Mouse (Mus musculus): ENCODE results near the gene Fry. TPM values are rescaled to one million over a fixed set of nuclear protein-coding genes. Genes with fewer than 3 reads are reported as not detected.
A peak's percentile ranks its signal among the peaks of the same experiment; 100 is the strongest.

Gene Fry
- total and polyA plus RNA-seq, 3 experiments, result 1.9 to 2.3 TPM; not detected in 1

DNA sequence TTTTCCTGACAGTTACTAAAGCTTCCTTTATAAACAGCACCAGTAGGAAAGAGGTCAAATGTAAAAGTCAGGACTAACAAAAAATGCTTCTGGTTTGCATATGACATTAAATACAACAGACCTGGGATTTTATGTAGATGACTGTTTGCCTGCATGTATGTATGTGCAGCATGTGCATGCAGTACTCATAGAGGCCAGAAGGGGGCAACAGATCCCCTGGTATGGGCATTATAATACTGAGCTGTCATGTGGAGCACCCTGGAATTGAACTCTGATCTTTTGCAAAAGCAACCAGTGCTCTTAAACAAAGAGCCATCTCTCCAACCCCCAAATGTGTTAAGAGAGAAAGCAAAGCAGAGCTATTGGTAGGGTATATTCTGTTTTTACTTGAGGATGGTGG is 296.4 kb downstream of the Fry start:
- Histone ChIP-seq H3K9ac (ENCODE audit: control insufficient read depth, low read depth, low read length, poor library complexity, severe bottlenecking) (no peak overlapping the region), H3K9me3 (replicated peaks; ENCODE audit: insufficient read depth, low read length) (no peaks in the 10 kb centered on the region), H3K27ac (ENCODE audit: control insufficient read depth, low read depth, low read length) (no peak overlapping the region), H3K79me2 (ENCODE audit: control insufficient read depth, insufficient read depth, low read length, poor library complexity) (no peaks in the 10 kb centered on the region), H3K27me3 (ENCODE audit: control insufficient read depth in 1 of 2, insufficient read depth in 2 of 2, low read length in 2 of 2) (no peaks in the 10 kb centered on the region), H3K4me1 (ENCODE audit: control insufficient read depth in 1 of 2, insufficient read depth in 2 of 2, low read length in 2 of 2) (no peaks in the 10 kb centered on the region), H3K36me3 (ENCODE audit: control insufficient read depth in 1 of 2, insufficient read depth in 2 of 2, low read length in 2 of 2) (no peaks in the 10 kb centered on the region), H3K4me3 (ENCODE audit: control insufficient read depth in 1 of 2, insufficient read depth in 1 of 2, low read depth in 2 of 2, low read length in 2 of 2) (no peak overlapping the region)
- TF ChIP-seq CTCF (IDR thresholded peaks at IDR 0.05 in 2 of 3, conservative IDR thresholded peaks at IDR 0.05 in 1 of 3; ENCODE audit: control insufficient read depth in 1 of 3, insufficient read depth in 1 of 3, low read depth in 2 of 3, low read length in 3 of 3, poor library complexity in 1 of 3, severe bottlenecking in 1 of 3) (peak; percentile 16 to 48 (median 46); a peak in 4 of 6 replicates), MYC (IDR thresholded peaks at IDR 0.05; ENCODE audit: low read depth, low read length) (no peak), SMC3 (IDR thresholded peaks at IDR 0.05; ENCODE audit: low read depth, low read length) (0 out of 2 replicates have a peak, but pooled peaks have one; percentile 14)
- peak; percentile 29 for DNase-seq (ENCODE audit: low read depth, low spot score)

GRCm38 (mm10) chr5:150417223-150417622 is 298.8 kb downstream of the Fry start:
- H3K9ac ChIP-seq (ENCODE audit: control insufficient read depth, low read depth, low read length, poor library complexity, severe bottlenecking), result no peak overlapping the region
- no peaks in the 10 kb centered on the region for H3K27me3 ChIP-seq (ENCODE audit: control insufficient read depth in 1 of 2, insufficient read depth in 2 of 2, low read length in 2 of 2)
- H3K79me2 ChIP-seq (ENCODE audit: control insufficient read depth, insufficient read depth, low read length, poor library complexity), result no peaks in the 10 kb centered on the region
- no peak for DNase-seq (ENCODE audit: low read depth, low spot score)
- H3K4me3 ChIP-seq (ENCODE audit: control insufficient read depth in 1 of 2, insufficient read depth in 1 of 2, low read depth in 2 of 2, low read length in 2 of 2), result no peak overlapping the region
- H3K9me3 ChIP-seq (replicated peaks; ENCODE audit: insufficient read depth, low read length), result no peaks in the 10 kb centered on the region
- no peaks in the 10 kb centered on the region for H3K4me1 ChIP-seq (ENCODE audit: control insufficient read depth in 1 of 2, insufficient read depth in 2 of 2, low read length in 2 of 2)
- TF ChIP-seq NRF1 (IDR thresholded peaks at IDR 0.05; ENCODE audit: insufficient read depth, low read depth, low read length, poor library complexity, severe bottlenecking), result no peak
- TF ChIP-seq CTCF (IDR thresholded peaks at IDR 0.05 in 2 of 3, conservative IDR thresholded peaks at IDR 0.05 in 1 of 3; ENCODE audit: control insufficient read depth in 1 of 3, insufficient read depth in 1 of 3, low read depth in 2 of 3, low read length in 3 of 3, poor library complexity in 1 of 3, severe bottlenecking in 1 of 3), result peak; percentile 9 to 23 (median 9); a peak in 2 of 6 replicates
- H3K36me3 ChIP-seq (ENCODE audit: control insufficient read depth in 1 of 2, insufficient read depth in 2 of 2, low read length in 2 of 2), result no peaks in the 10 kb centered on the region
- no peak overlapping the region for H3K27ac ChIP-seq (ENCODE audit: control insufficient read depth, low read depth, low read length)

GRCm38 (mm10) chr5:150418035-150418434 is 299.6 kb downstream of the Fry start:
- no peaks in the 10 kb centered on the region for H3K79me2 ChIP-seq (ENCODE audit: control insufficient read depth, insufficient read depth, low read length, poor library complexity)
- H3K9me3 ChIP-seq (replicated peaks; ENCODE audit: insufficient read depth, low read length), result no peaks in the 10 kb centered on the region
- no peak overlapping the region for H3K4me3 ChIP-seq (ENCODE audit: control insufficient read depth in 1 of 2, insufficient read depth in 1 of 2, low read depth in 2 of 2, low read length in 2 of 2)
- no peaks in the 10 kb centered on the region for H3K4me1 ChIP-seq (ENCODE audit: control insufficient read depth in 1 of 2, insufficient read depth in 2 of 2, low read length in 2 of 2)
- H3K9ac ChIP-seq (ENCODE audit: control insufficient read depth, low read depth, low read length, poor library complexity, severe bottlenecking), result no peak overlapping the region
- H3K27me3 ChIP-seq (ENCODE audit: control insufficient read depth in 1 of 2, insufficient read depth in 2 of 2, low read length in 2 of 2), result no peaks in the 10 kb centered on the region
- TF ChIP-seq MAZ (IDR thresholded peaks at IDR 0.05; ENCODE audit: low read depth, low read length) (no peak), CHD1 (IDR thresholded peaks at IDR 0.05; ENCODE audit: low read depth, low read length) (no peak), E2F4 (IDR thresholded peaks at IDR 0.05; ENCODE audit: borderline replicate concordance, low read depth, low read length) (no peak), TCF12 (IDR thresholded peaks at IDR 0.05; ENCODE audit: low read depth, low read length) (no peak), TBP (IDR thresholded peaks at IDR 0.05; ENCODE audit: low read depth, low read length) (no peak), BHLHE40 (IDR thresholded peaks at IDR 0.05; ENCODE audit: borderline replicate concordance, low read depth, low read length) (no peak), MAFK (IDR thresholded peaks at IDR 0.05; ENCODE audit: borderline replicate concordance, low read depth, low read length) (no peak), RAD21 (IDR thresholded peaks at IDR 0.05; ENCODE audit: low read depth, low read length) (no peak), ZMIZ1 (IDR thresholded peaks at IDR 0.05; ENCODE audit: low read depth, low read length) (no peak), MYB (IDR thresholded peaks at IDR 0.05; ENCODE audit: low read depth, low read length) (no peak), EP300 (IDR thresholded peaks at IDR 0.05; ENCODE audit: low read depth in 1 of 2, low read length in 2 of 2) (no peak), HCFC1 (IDR thresholded peaks at IDR 0.05; ENCODE audit: low read depth, low read length) (no peak), CHD2 (IDR thresholded peaks at IDR 0.05; ENCODE audit: low read length) (no peak), NRF1 (IDR thresholded peaks at IDR 0.05; ENCODE audit: insufficient read depth, low read depth, low read length, poor library complexity, severe bottlenecking) (no peak), MXI1 (IDR thresholded peaks at IDR 0.05; ENCODE audit: low read depth, low read length) (no peak), KAT2A (conservative IDR thresholded peaks at IDR 0.05; ENCODE audit: low read depth, low read length) (no peak), ZKSCAN1 (IDR thresholded peaks at IDR 0.05; ENCODE audit: low read depth, low read length) (no peak), ZC3H11A (IDR thresholded peaks at IDR 0.05; ENCODE audit: low read depth, low read length) (no peak)
- DNase-seq (ENCODE audit: low read depth, low spot score), result no peak
- H3K27ac ChIP-seq (ENCODE audit: control insufficient read depth, low read depth, low read length), result no peak overlapping the region
- H3K36me3 ChIP-seq (ENCODE audit: control insufficient read depth in 1 of 2, insufficient read depth in 2 of 2, low read length in 2 of 2), result no peaks in the 10 kb centered on the region
